ENCODE assay signal across 9 mouse cellular contexts in genomic region chr1:73828996-73829395, GRCm38 (mm10).
DNase-seq lines count a peak whose midpoint lies in the region; ATAC-seq and TF ChIP-seq lines count a peak whose summit lies in the region.
"Had no signal": no experiment of that assay in that cellular context is flagged by ENCODE, and none has a peak within 500 bp of the region (broad histone marks: within the 10 kb centered on the region; RNA-seq: fewer than 3 reads in every experiment).

No protein-coding gene starts in this region.

- no peaks in the 10 kb centered on the region; the same call in 1 of the 2 replicates for H3K27me3 ChIP-seq in forebrain, embryonic 10.5 days (ENCODE audit: poor library complexity, severe bottlenecking)
- H3K27me3 ChIP-seq in forebrain, embryonic 13.5 days, result no peaks in the 10 kb centered on the region
- no peaks in the 10 kb centered on the region for H3K27me3 ChIP-seq in cerebellum, adult 2 months (ENCODE audit: control insufficient read depth, insufficient read depth, low read length)
- H3K27me3 ChIP-seq in limb, embryonic 10.5 days (ENCODE audit: low read depth, poor library complexity, severe bottlenecking), result no peaks in the 10 kb centered on the region
- no peaks in the 10 kb centered on the region for H3K27me3 ChIP-seq in hindbrain, embryonic 11.5 days (ENCODE audit: control insufficient read depth, insufficient read depth, low read length)

- no peak overlapping the region for H3K4me2 ChIP-seq in forebrain, embryonic 13.5 days
- no peak overlapping the region for H3K4me2 ChIP-seq in hindbrain, embryonic 11.5 days (replicated peaks; ENCODE audit: low read depth, low read length)

- H3K27ac ChIP-seq in forebrain, embryonic 10.5 days, result peak overlapping the region; percentile 51; the same call in 1 of the 2 replicates
- H3K27ac ChIP-seq in forebrain, embryonic 13.5 days, result no peak overlapping the region
- no peak overlapping the region for H3K27ac ChIP-seq in layer of hippocampus, adult 2 months
- H3K27ac ChIP-seq in cerebellum, adult 2 months (ENCODE audit: insufficient read depth, low read length), result 0 out of 2 replicates have a peak overlapping the region, but pooled peaks have one; percentile 4
- H3K27ac ChIP-seq in limb, embryonic 10.5 days, result 0 out of 2 replicates have a peak overlapping the region, but pooled peaks have one; percentile 44
- H3K27ac ChIP-seq in hindbrain, embryonic 11.5 days (ENCODE audit: low read depth, low read length), result no peak overlapping the region
- H3K27ac ChIP-seq: macrophage had no signal

- peaks cover 46% of the 10 kb centered on the region for H3K4me1 ChIP-seq in forebrain, embryonic 10.5 days
- H3K4me1 ChIP-seq in forebrain, embryonic 13.5 days, result peaks cover 18% of the 10 kb centered on the region
- peaks cover 35% of the 10 kb centered on the region for H3K4me1 ChIP-seq in cerebellum, adult 2 months (ENCODE audit: control insufficient read depth, insufficient read depth, low read length)
- peaks cover 47% of the 10 kb centered on the region for H3K4me1 ChIP-seq in limb, embryonic 10.5 days
- H3K4me1 ChIP-seq in hindbrain, embryonic 11.5 days (replicated peaks; ENCODE audit: control insufficient read depth, insufficient read depth, low read length), result 0 out of 2 replicates have a peak, but pooled peaks cover 2% of the 10 kb centered on the region

- no peaks in the 10 kb centered on the region for H3K36me3 ChIP-seq in forebrain, embryonic 10.5 days (replicated peaks)
- no peaks in the 10 kb centered on the region for H3K36me3 ChIP-seq in forebrain, embryonic 13.5 days (ENCODE audit: poor library complexity, severe bottlenecking)
- H3K36me3 ChIP-seq in limb, embryonic 10.5 days, result no peaks in the 10 kb centered on the region
- H3K36me3 ChIP-seq in hindbrain, embryonic 11.5 days (ENCODE audit: control insufficient read depth, insufficient read depth, low read length), result no peaks in the 10 kb centered on the region

- no peak for TF ChIP-seq POLR2A in cerebellum, adult 2 months (IDR thresholded peaks at IDR 0.05; ENCODE audit: borderline replicate concordance, insufficient read depth, low read length)

- no peak for DNase-seq in forebrain, embryonic 10.5 days (ENCODE audit: extremely low spot score, low spot score)
- peak in 1 of 2 experiments; percentile 27 for DNase-seq in layer of hippocampus, adult 2 months (ENCODE audit: low spot score in 2 of 2)
- DNase-seq in layer of hippocampus, adult 8-10 months (ENCODE audit: low spot score in 2 of 2), result no peak
- DNase-seq in cerebellum, adult 2 months, result peak; percentile 86 to 92
- no peak for DNase-seq in limb, embryonic 10.5 days (ENCODE audit: low spot score)
- DNase-seq in spleen, postnatal 4 days (ENCODE audit: low spot score in 2 of 2), result no peak
- no peak for DNase-seq in hindbrain, embryonic 11.5 days (ENCODE audit: low spot score)

- WGBS in forebrain, embryonic 10.5 days, result 77% methylated on average over 10 of the region's 10 CpGs
- WGBS in forebrain, embryonic 13.5 days, result 73% methylated on average over 10 of the region's 10 CpGs
- under 1% methylated on average over 10 of the region's 10 CpGs for WGBS in cerebellum, adult 2 months
- WGBS in limb, embryonic 10.5 days, result 77% methylated on average over 10 of the region's 10 CpGs
- 76% methylated on average over 10 of the region's 10 CpGs for WGBS in hindbrain, embryonic 11.5 days

- H3K9ac ChIP-seq in forebrain, embryonic 13.5 days, result no peak overlapping the region
- no peak overlapping the region for H3K9ac ChIP-seq in hindbrain, embryonic 11.5 days (ENCODE audit: low read depth, low read length)

- ATAC-seq in forebrain, embryonic 13.5 days, result no peak
- no peak for ATAC-seq in hindbrain, embryonic 11.5 days (ENCODE audit: low FRiP score)

- no peak for TF ChIP-seq CTCF in layer of hippocampus, adult 2 months (conservative IDR thresholded peaks at IDR 0.05)
- no peak for TF ChIP-seq CTCF in cerebellum, adult 2 months (IDR thresholded peaks at IDR 0.05; ENCODE audit: borderline replicate concordance, insufficient read depth, low read depth, low read length)

- no peaks in the 10 kb centered on the region for H3K9me3 ChIP-seq in forebrain, embryonic 10.5 days
- no peaks in the 10 kb centered on the region for H3K9me3 ChIP-seq in forebrain, embryonic 13.5 days (replicated peaks)
- no peaks in the 10 kb centered on the region for H3K9me3 ChIP-seq in limb, embryonic 10.5 days (replicated peaks)
- no peaks in the 10 kb centered on the region for H3K9me3 ChIP-seq in hindbrain, embryonic 11.5 days (ENCODE audit: control insufficient read depth, low read length)

- no peak overlapping the region for H3K4me3 ChIP-seq in forebrain, embryonic 10.5 days
- H3K4me3 ChIP-seq in forebrain, embryonic 13.5 days, result no peak overlapping the region
- H3K4me3 ChIP-seq in layer of hippocampus, adult 2 months, result peak overlapping the region; percentile 36; the same call in 1 of the 2 replicates
- no peak overlapping the region for H3K4me3 ChIP-seq in cerebellum, adult 2 months (replicated peaks; ENCODE audit: insufficient read depth, low read depth, low read length)
- H3K4me3 ChIP-seq in limb, embryonic 10.5 days, result no peak overlapping the region
- H3K4me3 ChIP-seq in hindbrain, embryonic 11.5 days (ENCODE audit: low read depth, low read length), result no peak overlapping the region

Comparison
In these comparisons a context has a peak if more than half of its experiments do, and no peak if none do; other contexts are left out.
1. H3K27ac ChIP-seq: peak in forebrain, embryonic 10.5 days (single experiment), cerebellum, adult 2 months (single experiment) and limb, embryonic 10.5 days (single experiment); none in forebrain, embryonic 13.5 days (single experiment), layer of hippocampus, adult 2 months (single experiment) and hindbrain, embryonic 11.5 days (single experiment).
2. DNase-seq: peak in cerebellum, adult 2 months (2 of 2); none in forebrain, embryonic 10.5 days (single experiment), layer of hippocampus, adult 8-10 months (0 of 2), limb, embryonic 10.5 days (single experiment), spleen, postnatal 4 days (0 of 2) and hindbrain, embryonic 11.5 days (single experiment).